Mouse (Mus musculus): Measurements from ENCODE around the gene Eif3l. TPM values are rescaled to one million over a fixed set of nuclear protein-coding genes. Genes with fewer than 3 reads are reported as not detected.

The Eif3l gene
- polyA plus RNA-seq, 1 experiment = 1.8 TPM

DNA sequence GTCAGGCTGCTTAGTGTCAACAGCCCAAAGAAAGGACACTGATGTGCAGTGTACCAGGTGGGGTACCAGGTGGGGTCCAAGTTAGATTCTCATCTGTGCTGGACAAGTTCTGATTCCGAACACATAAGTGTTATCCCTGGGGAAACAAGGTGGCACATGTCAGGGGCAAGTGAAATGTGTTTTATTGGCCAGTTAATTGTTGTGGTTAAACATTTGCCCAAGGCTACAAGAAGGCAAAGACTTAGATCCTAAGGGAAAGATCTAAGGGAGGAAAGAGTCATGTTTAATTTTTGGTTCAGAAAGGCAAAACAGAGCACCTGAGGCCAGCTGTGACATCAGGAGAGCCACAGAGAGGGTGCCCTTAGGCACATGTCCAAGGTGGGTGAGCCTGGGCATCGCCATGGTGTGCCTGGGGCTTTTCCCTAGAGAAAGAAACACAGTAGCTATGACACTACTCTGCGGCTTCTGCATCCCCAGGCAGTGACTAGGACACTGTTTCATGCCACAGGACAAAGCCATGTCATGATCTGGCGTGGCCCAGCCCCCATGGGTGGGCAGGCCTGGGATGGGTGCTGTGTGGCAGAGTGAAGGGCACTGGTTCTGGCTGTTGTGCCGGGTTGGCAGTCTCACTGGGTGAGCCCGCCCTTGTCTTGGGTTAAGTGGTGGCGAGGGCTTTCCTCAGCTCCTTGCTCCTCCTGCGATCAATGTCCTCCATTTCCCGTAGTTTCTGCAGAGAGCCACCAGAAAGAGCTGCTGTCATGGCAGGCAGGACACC, 59.7 kb downstream of the Eif3l start:
- Histone ChIP-seq H3K36me3 (ENCODE audit: control insufficient read depth) (peaks cover 3% of the 10 kb centered on the region; the same call in 1 of the 2 replicates), H3K9me3 (ENCODE audit: control insufficient read depth, low read length) (no peaks in the 10 kb centered on the region; the same call in 1 of the 2 replicates), H3K4me3 (replicated peaks) (no peak overlapping the region), H3K4me1 (ENCODE audit: control insufficient read depth) (no peaks in the 10 kb centered on the region), H3K27me3 (ENCODE audit: control insufficient read depth) (peaks cover 2% of the 10 kb centered on the region)
- TF ChIP-seq GATA1 (IDR thresholded peaks at IDR 0.05; ENCODE audit: low read length) (no peak), TAL1 (IDR thresholded peaks at IDR 0.05; ENCODE audit: low read length) (no peak)

DNA sequence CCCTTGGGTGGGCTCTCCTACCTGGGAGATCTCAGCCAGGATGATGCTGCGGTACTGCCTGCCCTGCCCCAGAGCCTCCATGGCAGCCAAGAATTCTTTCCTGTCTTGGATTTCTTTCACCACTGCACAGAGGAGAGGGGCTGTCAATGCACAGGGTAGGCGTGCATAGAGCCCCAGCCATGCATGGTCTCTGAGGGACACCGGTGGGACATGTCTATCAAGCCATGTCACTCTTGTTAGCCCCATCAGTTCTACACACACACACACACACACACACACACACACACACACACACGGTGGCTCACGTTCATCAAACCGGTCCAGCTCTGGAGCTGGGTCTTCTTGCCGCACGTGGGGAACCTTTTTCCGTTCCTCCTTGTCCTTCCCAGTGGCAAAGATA, 60.4 kb downstream of the Eif3l start:
- H3K27me3 ChIP-seq (ENCODE audit: control insufficient read depth) = peaks cover 8% of the 10 kb centered on the region
- peaks cover 3% of the 10 kb centered on the region; the same call in 1 of the 2 replicates for H3K36me3 ChIP-seq (ENCODE audit: control insufficient read depth)
- peaks cover 4% of the 10 kb centered on the region for H3K4me1 ChIP-seq (ENCODE audit: control insufficient read depth)
- H3K9me3 ChIP-seq (ENCODE audit: control insufficient read depth, low read length) = no peaks in the 10 kb centered on the region; the same call in 1 of the 2 replicates
- no peak overlapping the region for H3K4me3 ChIP-seq (replicated peaks)
- TF ChIP-seq GATA1 (IDR thresholded peaks at IDR 0.05; ENCODE audit: low read length) (no peak), TAL1 (IDR thresholded peaks at IDR 0.05; ENCODE audit: low read length) (no peak)

DNA sequence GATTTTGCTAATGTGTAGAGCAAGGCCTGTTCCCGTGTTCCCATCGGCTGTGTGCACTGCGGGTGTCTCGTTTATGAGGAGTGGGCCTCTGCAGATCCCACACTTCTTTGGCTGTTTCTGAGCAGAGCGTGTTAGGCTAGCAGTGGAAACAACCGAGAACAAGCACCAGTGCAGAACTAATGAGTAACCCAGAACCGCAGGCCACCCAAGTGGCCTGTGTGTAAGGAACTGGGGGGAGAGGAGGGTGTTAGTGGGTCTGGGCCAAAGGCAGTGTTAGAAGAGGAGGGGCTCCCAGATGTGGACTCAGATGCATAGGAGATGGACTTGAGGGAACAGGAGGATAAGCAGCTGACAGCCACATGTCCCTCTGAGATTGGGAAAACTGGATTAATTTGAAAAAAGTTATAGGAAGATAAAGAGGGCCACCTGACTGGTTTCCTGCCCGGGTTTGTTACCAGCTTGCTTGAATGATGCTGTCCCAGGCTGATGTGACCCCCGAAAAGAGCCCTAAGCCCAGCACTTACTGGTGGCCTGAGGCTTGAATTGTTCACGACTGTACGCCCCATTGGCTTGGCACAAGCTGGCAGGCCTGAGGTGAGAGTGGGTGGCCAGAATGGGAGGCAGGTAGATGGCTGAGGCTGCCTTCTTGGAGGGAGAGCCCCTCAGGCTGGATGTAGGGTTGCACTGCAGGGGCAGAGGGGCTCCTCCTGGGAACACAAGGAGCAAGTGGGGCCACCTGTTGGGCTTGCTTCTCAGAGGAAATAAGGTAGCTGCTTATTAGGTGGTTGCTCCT, 61.0 kb downstream of the Eif3l start:
- H3K36me3 ChIP-seq (ENCODE audit: control insufficient read depth) = no peaks in the 10 kb centered on the region; the same call in 1 of the 2 replicates
- H3K9me3 ChIP-seq (ENCODE audit: control insufficient read depth, low read length) = no peaks in the 10 kb centered on the region; the same call in 1 of the 2 replicates
- no peak overlapping the region for H3K4me3 ChIP-seq (replicated peaks)
- TF ChIP-seq GATA1 (IDR thresholded peaks at IDR 0.05; ENCODE audit: low read length) (no peak), TAL1 (IDR thresholded peaks at IDR 0.05; ENCODE audit: low read length) (no peak)
- peaks cover 10% of the 10 kb centered on the region for H3K4me1 ChIP-seq (ENCODE audit: control insufficient read depth)
- peaks cover 10% of the 10 kb centered on the region for H3K27me3 ChIP-seq (ENCODE audit: control insufficient read depth)

DNA sequence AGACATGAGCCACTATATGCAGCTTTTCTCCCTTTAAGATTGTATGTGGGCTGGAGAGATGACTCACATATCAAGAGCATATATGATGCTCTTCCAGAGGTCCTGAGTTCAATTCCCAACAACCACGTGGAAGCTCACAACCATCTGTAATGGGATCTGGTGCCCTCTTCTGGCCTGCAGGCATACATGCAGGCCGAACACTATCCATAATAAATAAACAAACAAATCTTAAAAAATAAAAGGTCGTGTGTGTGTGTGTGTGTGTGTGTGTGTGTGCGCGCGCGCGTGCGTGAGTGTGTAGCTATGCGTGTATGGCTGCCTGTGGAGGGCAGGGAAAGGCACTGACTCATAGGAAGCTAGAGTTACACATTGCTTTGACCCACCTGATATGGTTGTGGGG, 64.7 kb downstream of the Eif3l start:
- H3K4me3 ChIP-seq (replicated peaks) = no peak overlapping the region
- TF ChIP-seq TAL1 (IDR thresholded peaks at IDR 0.05; ENCODE audit: low read length) = no peak
- no peak for TF ChIP-seq GATA1 (IDR thresholded peaks at IDR 0.05; ENCODE audit: low read length)

DNA sequence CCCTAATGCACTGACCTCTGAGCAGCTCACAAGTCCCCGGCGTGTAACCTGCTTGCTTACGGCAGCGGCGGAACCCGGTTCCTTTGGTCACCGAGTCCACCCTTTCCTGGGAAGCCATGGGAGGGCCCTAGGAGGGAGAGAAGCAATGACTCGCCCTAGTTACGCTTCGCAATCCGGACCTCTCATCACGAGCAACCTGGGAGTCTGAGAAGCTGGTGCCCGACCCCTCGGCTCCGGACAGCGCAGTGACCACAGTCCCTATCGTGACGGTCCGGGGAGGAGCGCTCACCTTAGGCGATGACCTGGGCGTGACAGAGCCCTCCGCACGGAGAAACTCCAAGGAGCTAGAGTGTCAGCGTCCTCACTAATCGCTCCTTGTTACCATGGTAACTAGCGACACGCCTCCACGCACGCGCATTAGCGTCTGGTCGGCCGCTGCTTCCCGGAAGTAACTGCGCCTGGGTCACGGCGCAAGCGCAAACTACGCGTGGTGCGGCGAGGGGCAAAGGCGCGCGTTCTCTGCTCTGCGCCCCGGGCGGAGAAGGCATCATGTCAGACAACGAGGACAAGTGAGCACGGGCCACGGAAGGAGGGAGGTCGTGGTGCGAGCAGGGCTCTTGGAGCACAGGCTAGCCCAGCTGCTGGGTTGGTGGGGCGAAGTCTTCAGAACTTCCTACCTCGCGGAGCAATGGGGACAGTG, 66.0 kb downstream of the Eif3l start, which contains the start of the genes Polr2f and 1700088E04Rik:
Gene Polr2f (plus strand): TSS at position 144 of the 700 bp plus-strand sequence.
Gene 1700088E04Rik (minus strand): TSS at position 388 of the 700 bp plus-strand sequence.
- H3K27me3 ChIP-seq (ENCODE audit: control insufficient read depth) = peaks cover 10% of the 10 kb centered on the region
- H3K9me3 ChIP-seq (ENCODE audit: control insufficient read depth, low read length) = no peaks in the 10 kb centered on the region; the same call in 1 of the 2 replicates
- peaks cover 32% of the 10 kb centered on the region for H3K4me1 ChIP-seq (ENCODE audit: control insufficient read depth)
- TF ChIP-seq GATA1 (IDR thresholded peaks at IDR 0.05; ENCODE audit: low read length) = peak; percentile 64
- TF ChIP-seq TAL1 (IDR thresholded peaks at IDR 0.05; ENCODE audit: low read length) = no peak
- H3K36me3 ChIP-seq (ENCODE audit: control insufficient read depth) = peaks cover 25% of the 10 kb centered on the region
- H3K4me3 ChIP-seq (replicated peaks) = peak within 1 kb of the TSS; percentile 70

More for the DNA sequence above, 64.7 kb downstream of the Eif3l start:
- peaks cover 32% of the 10 kb centered on the region for H3K4me1 ChIP-seq (ENCODE audit: control insufficient read depth)
- peaks cover 10% of the 10 kb centered on the region for H3K27me3 ChIP-seq (ENCODE audit: control insufficient read depth)
- no peaks in the 10 kb centered on the region; the same call in 1 of the 2 replicates for H3K9me3 ChIP-seq (ENCODE audit: control insufficient read depth, low read length)
- peaks cover 11% of the 10 kb centered on the region for H3K36me3 ChIP-seq (ENCODE audit: control insufficient read depth)

DNA sequence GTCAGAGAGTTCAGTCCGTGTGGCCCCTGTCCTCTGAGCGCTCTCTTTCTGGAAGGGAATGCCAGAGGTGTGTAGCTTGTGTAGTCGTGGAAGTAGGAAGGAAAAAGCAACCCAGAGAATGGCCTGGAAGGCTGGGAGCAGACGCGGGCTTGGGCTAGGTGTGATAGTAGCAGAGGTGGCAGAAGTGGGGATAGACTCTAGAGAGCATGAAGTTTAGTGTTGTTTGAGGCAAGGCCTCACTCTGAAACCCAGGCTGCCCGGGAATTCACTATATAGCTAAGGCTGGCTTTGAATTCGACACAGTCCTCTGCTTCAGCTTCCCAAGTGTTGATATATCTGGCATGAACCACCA, 66.6 kb downstream of the Eif3l start:
- H3K36me3 ChIP-seq (ENCODE audit: control insufficient read depth) = peaks cover 29% of the 10 kb centered on the region
- peak overlapping the region; percentile 70 for H3K4me3 ChIP-seq (replicated peaks)
- peaks cover 32% of the 10 kb centered on the region for H3K4me1 ChIP-seq (ENCODE audit: control insufficient read depth)
- H3K9me3 ChIP-seq (ENCODE audit: control insufficient read depth, low read length) = no peaks in the 10 kb centered on the region; the same call in 1 of the 2 replicates
- H3K27me3 ChIP-seq (ENCODE audit: control insufficient read depth) = peaks cover 10% of the 10 kb centered on the region
- TF ChIP-seq GATA1 (IDR thresholded peaks at IDR 0.05; ENCODE audit: low read length) (no peak), TAL1 (IDR thresholded peaks at IDR 0.05; ENCODE audit: low read length) (no peak)

DNA sequence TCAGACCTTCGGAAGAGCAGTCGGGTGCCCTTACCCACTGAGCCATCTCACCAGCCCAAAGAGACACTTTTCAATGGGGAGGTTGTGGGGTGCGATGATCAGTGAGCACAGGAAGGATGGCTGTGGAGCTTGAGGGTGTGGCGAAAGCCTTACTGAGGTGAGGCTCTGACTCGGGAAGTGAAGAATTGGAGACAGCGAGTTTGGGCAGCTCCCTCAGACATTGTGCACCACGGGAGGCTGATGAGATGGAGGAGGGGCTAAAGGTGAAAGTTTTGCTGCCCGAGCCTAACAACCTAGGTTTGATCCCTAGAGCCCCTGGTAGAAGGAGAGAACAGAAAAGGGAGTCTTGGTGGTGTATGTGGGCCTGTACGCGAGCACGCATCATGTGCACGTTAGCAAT, 68.3 kb downstream of the Eif3l start:
- H3K4me3 ChIP-seq (replicated peaks) = no peak overlapping the region

More for the DNA sequence above, 68.3 kb downstream of the Eif3l start:
- Histone ChIP-seq H3K27me3 (ENCODE audit: control insufficient read depth) (peaks cover 10% of the 10 kb centered on the region), H3K4me1 (ENCODE audit: control insufficient read depth) (peaks cover 32% of the 10 kb centered on the region), H3K9me3 (ENCODE audit: control insufficient read depth, low read length) (no peaks in the 10 kb centered on the region; the same call in 1 of the 2 replicates), H3K36me3 (ENCODE audit: control insufficient read depth) (peaks cover 47% of the 10 kb centered on the region)
- TF ChIP-seq GATA1 (IDR thresholded peaks at IDR 0.05; ENCODE audit: low read length) (no peak), TAL1 (IDR thresholded peaks at IDR 0.05; ENCODE audit: low read length) (no peak)

Other genes with a start within 250 kb of the Eif3l start
- 0.04 and 0.05 TPM in 2 replicates for gene Cdc42ep1, start 232.6 kb upstream of the Eif3l start, polyA plus RNA-seq (2012)
- gene Lgals2, start 219.7 kb upstream of the Eif3l start, polyA plus RNA-seq (2012) = not detected in 2 replicates
- 13.3 and 13.7 TPM in 2 replicates for gene Gga1, start 198.0 kb upstream of the Eif3l start, polyA plus RNA-seq (2012)
- 0.04 TPM in 1 of 2 replicates, not detected in the other for gene Gm49510, start 175.5 kb upstream of the Eif3l start, polyA plus RNA-seq (2012)
- 13.6 and 16.2 TPM in 2 replicates for gene Sh3bp1, start 175.4 kb upstream of the Eif3l start, polyA plus RNA-seq (2012)
- gene Pdxp, start 161.3 kb upstream of the Eif3l start, polyA plus RNA-seq (2012) = 2.1 and 3.0 TPM in 2 replicates
- gene Lgals1, start 148.5 kb upstream of the Eif3l start, polyA plus RNA-seq (2012) = 121 and 168 TPM in 2 replicates
- gene Nol12, start 140.2 kb upstream of the Eif3l start, polyA plus RNA-seq (2012) = 3.9 and 5.4 TPM in 2 replicates
- gene Triobp, start 127.5 kb upstream of the Eif3l start, polyA plus RNA-seq (2012) = 19.1 and 20.3 TPM in 2 replicates
- 15.5 and 19.5 TPM in 2 replicates for gene H1f0, start 46.7 kb upstream of the Eif3l start, polyA plus RNA-seq (2012)
- gene Galr3, start 33.3 kb upstream of the Eif3l start, polyA plus RNA-seq (2012) = 0.06 TPM in 1 of 2 replicates, not detected in the other
- 13.6 and 25.2 TPM in 2 replicates for gene Ankrd54, start 12.3 kb upstream of the Eif3l start, polyA plus RNA-seq (2012)
- gene Micall1, start 33.7 kb downstream of the Eif3l start, polyA plus RNA-seq (2012) = 0.05 and 0.09 TPM in 2 replicates
- gene Polr2f, start 65.8 kb downstream of the Eif3l start, polyA plus RNA-seq (2012) = 13.8 and 15.3 TPM in 2 replicates
- gene 1700088E04Rik, start 66.1 kb downstream of the Eif3l start, polyA plus RNA-seq (2012) = not detected in 2 replicates
- gene Sox10, start 90.1 kb downstream of the Eif3l start, polyA plus RNA-seq (2012) = not detected in 2 replicates
- gene Pick1, start 154.0 kb downstream of the Eif3l start, polyA plus RNA-seq (2012) = 0.76 and 0.91 TPM in 2 replicates
- gene Gm49486, start 154.2 kb downstream of the Eif3l start, polyA plus RNA-seq (2012) = not detected in 2 replicates
- gene Slc16a8, start 179.6 kb downstream of the Eif3l start, polyA plus RNA-seq (2012) = not detected in 2 replicates
- not detected in 2 replicates for gene Baiap2l2, start 210.4 kb downstream of the Eif3l start, polyA plus RNA-seq (2012)